Mouse (Mus musculus): ENCODE data around the gene Sphk2. TPM values are rescaled to one million over a fixed set of nuclear protein-coding genes. Genes with fewer than 3 reads are reported as not detected.

Gene Sphk2
- polyA plus RNA-seq, 1 experiment from 2014 or later, result 23.9 TPM

DNA sequence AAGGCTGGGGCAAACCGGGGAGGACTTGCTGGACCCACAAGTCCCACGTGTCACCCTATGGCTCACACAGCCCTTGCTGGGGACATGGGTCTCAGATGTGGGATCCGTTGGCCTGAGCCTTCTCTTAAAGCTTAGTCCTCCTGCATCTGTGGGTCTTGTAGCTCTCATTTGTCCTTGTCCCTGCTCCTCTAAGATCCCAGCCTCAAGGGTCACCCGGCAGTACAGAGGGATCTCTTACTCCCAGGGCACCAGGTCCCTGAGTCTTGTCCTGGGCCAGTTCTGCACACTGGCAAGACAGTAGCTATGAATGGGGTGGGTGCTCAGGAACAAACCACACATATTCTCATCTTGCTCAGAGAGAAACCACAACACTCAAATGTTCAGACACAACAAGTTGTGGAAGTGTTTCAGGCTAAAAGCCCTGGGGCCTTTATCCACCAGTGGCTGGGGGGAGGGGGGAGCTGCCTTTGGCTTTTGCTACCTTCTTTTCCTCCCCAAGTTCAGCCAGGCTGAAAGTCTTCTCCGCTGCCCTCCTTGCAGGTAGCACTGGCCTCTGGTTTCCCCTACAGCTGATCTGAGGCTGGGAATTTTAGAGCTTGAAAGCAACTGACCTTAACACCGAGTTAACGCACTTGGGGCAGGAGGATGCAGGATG lies 34.3 kb downstream of the Sphk2 start, which contains the start of gene Ntn5:
Gene Ntn5, plus strand, starts transcription at position 627 of the 655 bp plus-strand sequence.
- 64% methylated on average over 7 of the region's 7 CpGs for WGBS
- H3K9ac ChIP-seq (ENCODE audit: low read depth, low read length), result 0 out of 2 replicates have a peak within 1 kb of the TSS, but pooled peaks have one; percentile 50
- no peak for ATAC-seq (ENCODE audit: low FRiP score, low TSS enrichment)
- H3K9me3 ChIP-seq (ENCODE audit: control insufficient read depth, low read length), result no peaks in the 10 kb centered on the region
- H3K27me3 ChIP-seq (ENCODE audit: control insufficient read depth, insufficient read depth, low read length), result no peaks in the 10 kb centered on the region
- H3K4me1 ChIP-seq (ENCODE audit: control insufficient read depth, insufficient read depth, low read length), result peaks cover 18% of the 10 kb centered on the region
- no peak within 1 kb of the TSS for H3K27ac ChIP-seq (ENCODE audit: low read depth, low read length)
- no peak within 1 kb of the TSS for H3K4me3 ChIP-seq (ENCODE audit: low read length)
- H3K36me3 ChIP-seq (ENCODE audit: control insufficient read depth, insufficient read depth, low read length), result no peaks in the 10 kb centered on the region
- H3K4me2 ChIP-seq (replicated peaks; ENCODE audit: low read depth, low read length), result no peak within 1 kb of the TSS

DNA sequence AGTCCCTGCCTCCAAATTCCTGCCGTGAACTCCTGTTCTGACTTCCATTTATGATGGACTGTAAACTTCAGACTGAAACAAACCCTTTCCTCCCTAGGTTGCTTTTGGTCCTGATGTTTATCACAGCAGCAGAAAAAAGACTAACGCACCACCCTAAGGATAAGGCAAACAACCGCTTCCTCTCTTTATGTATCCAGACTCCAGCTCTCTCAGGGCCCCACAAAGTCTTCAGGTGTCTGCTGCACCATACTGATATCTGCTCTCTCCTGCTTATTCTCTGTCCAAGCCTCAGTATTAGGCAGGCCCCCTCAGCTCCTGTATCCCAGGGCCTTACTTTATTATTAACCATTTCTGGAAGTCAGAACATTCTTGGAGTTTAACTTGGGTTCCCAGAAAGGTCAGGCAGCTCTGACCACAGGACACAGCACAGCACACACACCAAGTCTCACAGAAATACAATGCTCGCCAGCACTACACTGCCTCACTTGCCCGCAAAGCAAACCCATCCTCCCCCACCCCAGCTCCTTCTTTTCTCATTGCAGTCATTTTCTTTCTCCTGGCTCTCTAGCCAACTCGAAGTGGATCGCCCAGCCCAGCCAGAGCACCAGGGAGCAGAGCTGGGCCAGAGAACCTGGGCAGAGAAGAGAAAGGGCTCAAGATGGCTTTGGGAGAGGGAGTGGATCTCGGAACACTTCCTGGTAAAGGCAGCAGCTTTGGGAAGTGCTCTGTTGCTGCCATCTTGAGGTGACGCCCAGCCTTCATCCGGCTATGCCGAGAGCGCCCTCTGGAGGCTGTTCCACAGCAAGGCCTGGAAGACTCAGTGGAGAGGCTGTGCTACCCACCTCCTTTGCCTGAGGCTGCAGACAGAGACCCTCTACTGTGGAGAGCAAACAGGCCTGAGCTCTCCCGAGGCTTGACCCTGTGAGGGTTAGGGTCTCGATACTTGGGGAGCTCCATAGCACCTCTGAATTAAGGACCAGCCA lies 35.4 kb downstream of the Sphk2 start:
- Histone ChIP-seq H3K4me3 (ENCODE audit: low read length) (peak overlapping the region; percentile 14; the same call in 1 of the 2 replicates), H3K27ac (ENCODE audit: low read depth, low read length) (peak overlapping the region; percentile 59), H3K4me1 (ENCODE audit: control insufficient read depth, insufficient read depth, low read length) (peaks cover 18% of the 10 kb centered on the region), H3K36me3 (ENCODE audit: control insufficient read depth, insufficient read depth, low read length) (no peaks in the 10 kb centered on the region), H3K9ac (ENCODE audit: low read depth, low read length) (peak overlapping the region; percentile 50; the same call in 1 of the 2 replicates), H3K9me3 (ENCODE audit: control insufficient read depth, low read length) (no peaks in the 10 kb centered on the region), H3K4me2 (replicated peaks; ENCODE audit: low read depth, low read length) (peak overlapping the region; percentile 33; the same call in 1 of the 2 replicates), H3K27me3 (ENCODE audit: control insufficient read depth, insufficient read depth, low read length) (no peaks in the 10 kb centered on the region)
- WGBS, result 32% methylated on average over 14 of the region's 14 CpGs
- peak; percentile 60 for ATAC-seq (ENCODE audit: low FRiP score, low TSS enrichment)

- peaks cover 13% of the 10 kb centered on the region for H3K4me1 ChIP-seq (ENCODE audit: control insufficient read depth, insufficient read depth, low read length)
- no peaks in the 10 kb centered on the region for H3K9me3 ChIP-seq (ENCODE audit: control insufficient read depth, low read length)
- no peaks in the 10 kb centered on the region for H3K36me3 ChIP-seq (ENCODE audit: control insufficient read depth, insufficient read depth, low read length)
- no peak overlapping the region for H3K4me2 ChIP-seq (replicated peaks; ENCODE audit: low read depth, low read length)
- H3K9ac ChIP-seq (ENCODE audit: low read depth, low read length), result no peak overlapping the region; the same call in 1 of the 2 replicates
- WGBS, result 81% methylated on average over 8 of the region's 8 CpGs
- no peak for ATAC-seq (ENCODE audit: low FRiP score, low TSS enrichment)
- H3K27ac ChIP-seq (ENCODE audit: low read depth, low read length), result no peak overlapping the region
- no peak overlapping the region for H3K4me3 ChIP-seq (ENCODE audit: low read length)
- H3K27me3 ChIP-seq (ENCODE audit: control insufficient read depth, insufficient read depth, low read length), result no peaks in the 10 kb centered on the region
These were observed 36.6 kb downstream of the Sphk2 start for GRCm38 (mm10) chr7:45681046-45681736.

- no peak overlapping the region for H3K4me2 ChIP-seq (replicated peaks; ENCODE audit: low read depth, low read length)
- no peaks in the 10 kb centered on the region for H3K36me3 ChIP-seq (ENCODE audit: control insufficient read depth, insufficient read depth, low read length)
- WGBS, result 71% methylated on average over 14 of the region's 14 CpGs
- H3K4me3 ChIP-seq (ENCODE audit: low read length), result no peak overlapping the region
- H3K4me1 ChIP-seq (ENCODE audit: control insufficient read depth, insufficient read depth, low read length), result peaks cover 10% of the 10 kb centered on the region
- H3K9ac ChIP-seq (ENCODE audit: low read depth, low read length), result no peak overlapping the region
- H3K27ac ChIP-seq (ENCODE audit: low read depth, low read length), result 0 out of 2 replicates have a peak overlapping the region, but pooled peaks have one; percentile 3
- no peaks in the 10 kb centered on the region for H3K9me3 ChIP-seq (ENCODE audit: control insufficient read depth, low read length)
- no peaks in the 10 kb centered on the region for H3K27me3 ChIP-seq (ENCODE audit: control insufficient read depth, insufficient read depth, low read length)
- no peak for ATAC-seq (ENCODE audit: low FRiP score, low TSS enrichment)
These were observed 37.7 kb downstream of the Sphk2 start for GRCm38 (mm10) chr7:45679966-45680621.

DNA sequence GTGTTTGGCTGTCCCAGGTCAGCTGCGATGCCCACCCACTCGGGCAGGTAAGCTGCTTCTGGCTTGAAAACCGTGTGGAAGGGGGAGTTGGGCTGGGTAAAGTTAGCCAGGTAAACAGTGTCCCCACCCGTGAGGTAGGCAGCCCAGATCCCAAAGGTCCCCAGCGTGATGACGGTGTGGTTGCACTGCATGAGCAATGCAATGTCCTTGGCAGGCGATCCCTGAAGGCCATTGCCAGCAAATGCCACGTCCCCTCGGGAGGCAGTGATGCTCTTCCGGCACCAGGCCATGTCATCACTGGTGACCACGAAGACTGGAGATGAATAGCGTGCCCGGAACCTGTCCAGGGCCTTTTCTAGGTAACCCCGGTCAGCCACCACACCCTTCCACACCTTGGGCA lies 39.3 kb downstream of the Sphk2 start:
- Histone ChIP-seq H3K9me3 (ENCODE audit: control insufficient read depth, low read length) (no peaks in the 10 kb centered on the region), H3K27me3 (ENCODE audit: control insufficient read depth, insufficient read depth, low read length) (no peaks in the 10 kb centered on the region), H3K4me1 (ENCODE audit: control insufficient read depth, insufficient read depth, low read length) (peaks cover 10% of the 10 kb centered on the region), H3K27ac (ENCODE audit: low read depth, low read length) (no peak overlapping the region), H3K4me3 (ENCODE audit: low read length) (no peak overlapping the region), H3K36me3 (ENCODE audit: control insufficient read depth, insufficient read depth, low read length) (no peaks in the 10 kb centered on the region), H3K9ac (ENCODE audit: low read depth, low read length) (no peak overlapping the region), H3K4me2 (replicated peaks; ENCODE audit: low read depth, low read length) (no peak overlapping the region)
- 96% methylated on average over 14 of the region's 14 CpGs for WGBS
- no peak for ATAC-seq (ENCODE audit: low FRiP score, low TSS enrichment)

GRCm38 (mm10) chr7:45677627-45678295 lies 40.0 kb downstream of the Sphk2 start:
- peaks cover 7% of the 10 kb centered on the region for H3K4me1 ChIP-seq (ENCODE audit: control insufficient read depth, insufficient read depth, low read length)
- no peak overlapping the region for H3K4me2 ChIP-seq (replicated peaks; ENCODE audit: low read depth, low read length)
- no peak overlapping the region for H3K9ac ChIP-seq (ENCODE audit: low read depth, low read length)
- no peaks in the 10 kb centered on the region for H3K27me3 ChIP-seq (ENCODE audit: control insufficient read depth, insufficient read depth, low read length)
- 70% methylated on average over 7 of the region's 7 CpGs for WGBS
- H3K36me3 ChIP-seq (ENCODE audit: control insufficient read depth, insufficient read depth, low read length), result no peaks in the 10 kb centered on the region
- H3K9me3 ChIP-seq (ENCODE audit: control insufficient read depth, low read length), result no peaks in the 10 kb centered on the region
- H3K27ac ChIP-seq (ENCODE audit: low read depth, low read length), result no peak overlapping the region
- ATAC-seq (ENCODE audit: low FRiP score, low TSS enrichment), result no peak
- no peak overlapping the region for H3K4me3 ChIP-seq (ENCODE audit: low read length)

DNA sequence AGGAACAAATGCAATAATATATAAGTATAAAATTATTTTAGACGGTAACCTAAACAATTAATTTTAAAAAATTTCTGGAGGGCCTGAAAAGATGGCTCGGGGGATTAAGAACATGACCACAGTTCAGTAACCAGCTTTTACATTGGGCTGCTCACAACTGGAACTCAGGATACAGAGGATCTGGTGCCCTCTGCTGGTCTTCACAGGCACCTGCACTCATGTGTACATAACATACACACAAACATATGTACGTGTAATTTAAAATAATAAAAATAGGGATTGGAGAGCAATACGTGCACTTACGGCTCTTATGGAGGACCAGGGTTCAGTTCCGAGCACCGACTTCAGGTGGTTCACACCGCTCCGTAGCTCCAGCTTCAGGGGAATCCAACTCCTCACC lies 48.9 kb downstream of the Sphk2 start:
- Histone ChIP-seq H3K4me3 (ENCODE audit: low read length) (no peak overlapping the region), H3K4me1 (ENCODE audit: control insufficient read depth, insufficient read depth, low read length) (peaks cover 16% of the 10 kb centered on the region; the same call in 1 of the 2 replicates), H3K27ac (ENCODE audit: low read depth, low read length) (no peak overlapping the region), H3K9me3 (ENCODE audit: control insufficient read depth, low read length) (no peaks in the 10 kb centered on the region), H3K27me3 (ENCODE audit: control insufficient read depth, insufficient read depth, low read length) (no peaks in the 10 kb centered on the region), H3K4me2 (replicated peaks; ENCODE audit: low read depth, low read length) (no peak overlapping the region), H3K36me3 (ENCODE audit: control insufficient read depth, insufficient read depth, low read length) (no peaks in the 10 kb centered on the region), H3K9ac (ENCODE audit: low read depth, low read length) (no peak overlapping the region)
- WGBS, result 96% methylated on average over 9 of the region's 9 CpGs
- ATAC-seq (ENCODE audit: low FRiP score, low TSS enrichment), result no peak

DNA sequence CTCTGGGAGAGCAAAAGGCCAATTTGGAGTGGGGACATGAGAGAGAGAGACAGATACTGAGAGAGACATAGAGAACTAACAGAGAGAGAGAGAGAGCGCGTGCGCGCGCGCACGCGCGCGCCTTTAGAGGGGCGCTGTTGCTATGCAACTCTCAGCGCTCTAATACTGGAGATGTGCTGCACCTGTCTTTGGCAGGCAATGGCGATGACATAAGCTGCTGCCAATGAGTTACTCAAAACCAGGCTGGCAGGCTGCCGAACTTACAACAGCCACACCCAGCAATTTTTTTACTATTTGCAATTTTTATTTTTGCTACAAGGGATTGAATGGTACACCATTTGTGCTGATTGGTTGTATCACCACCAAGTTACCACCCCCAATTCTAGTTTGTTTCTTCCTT lies 50.0 kb downstream of the Sphk2 start:
- Histone ChIP-seq H3K36me3 (ENCODE audit: control insufficient read depth, insufficient read depth, low read length) (no peaks in the 10 kb centered on the region), H3K4me2 (replicated peaks; ENCODE audit: low read depth, low read length) (no peak overlapping the region), H3K27ac (ENCODE audit: low read depth, low read length) (no peak overlapping the region), H3K9ac (ENCODE audit: low read depth, low read length) (no peak overlapping the region), H3K9me3 (ENCODE audit: control insufficient read depth, low read length) (no peaks in the 10 kb centered on the region), H3K4me3 (ENCODE audit: low read length) (no peak overlapping the region), H3K4me1 (ENCODE audit: control insufficient read depth, insufficient read depth, low read length) (peaks cover 20% of the 10 kb centered on the region; the same call in 1 of the 2 replicates), H3K27me3 (ENCODE audit: control insufficient read depth, insufficient read depth, low read length) (no peaks in the 10 kb centered on the region)
- no peak for ATAC-seq (ENCODE audit: low FRiP score, low TSS enrichment)
- 86% methylated on average over 14 of the region's 14 CpGs for WGBS

Measured in kidney, embryonic 14.5 days (tissue).